Mouse (Mus musculus): ENCODE measurements around the gene Sh3gl1. TPM values are rescaled to one million over a fixed set of nuclear protein-coding genes. Genes with fewer than 3 reads are reported as not detected.

The Sh3gl1 gene
- total and polyA plus RNA-seq, 3 experiments = 41.0 to 78.4 TPM; not detected in 1

GRCm38 (mm10) chr17:56015293-56015692, 21.1 kb downstream of the Sh3gl1 start:
- Histone ChIP-seq H3K4me1 (ENCODE audit: control insufficient read depth in 1 of 2, insufficient read depth in 2 of 2, low read length in 2 of 2) (peaks cover 0 to 3% of the 10 kb centered on the region in 2 experiments; a peak in 2 of 4 replicates), H3K27me3 (ENCODE audit: control insufficient read depth in 1 of 2, insufficient read depth in 2 of 2, low read length in 2 of 2) (no peaks in the 10 kb centered on the region), H3K4me3 (ENCODE audit: control insufficient read depth in 1 of 2, insufficient read depth in 1 of 2, low read depth in 2 of 2, low read length in 2 of 2) (no peak overlapping the region), H3K9ac (ENCODE audit: control insufficient read depth, low read depth, low read length, poor library complexity, severe bottlenecking) (no peak overlapping the region), H3K36me3 (ENCODE audit: control insufficient read depth in 1 of 2, insufficient read depth in 2 of 2, low read length in 2 of 2) (peaks cover 0 to 3% of the 10 kb centered on the region in 2 experiments; a peak in 2 of 4 replicates), H3K27ac (ENCODE audit: control insufficient read depth, low read depth, low read length) (no peak overlapping the region), H3K9me3 (replicated peaks; ENCODE audit: insufficient read depth, low read length) (no peaks in the 10 kb centered on the region), H3K79me2 (ENCODE audit: control insufficient read depth, insufficient read depth, low read length, poor library complexity) (no peaks in the 10 kb centered on the region)
- peak; percentile 43; the same call in 1 of the 2 replicates for TF ChIP-seq POLR2AphosphoS2 (IDR thresholded peaks at IDR 0.05; ENCODE audit: low read length)
- no peak for TF ChIP-seq EP300 (IDR thresholded peaks at IDR 0.05; ENCODE audit: low read depth in 1 of 2, low read length in 2 of 2)
- peak; percentile 5 for DNase-seq (ENCODE audit: low read depth, low spot score)

- Histone ChIP-seq H3K9me3 (replicated peaks; ENCODE audit: insufficient read depth, low read length) (no peaks in the 10 kb centered on the region), H3K79me2 (ENCODE audit: control insufficient read depth, insufficient read depth, low read length, poor library complexity) (no peaks in the 10 kb centered on the region), H3K4me1 (ENCODE audit: control insufficient read depth in 1 of 2, insufficient read depth in 2 of 2, low read length in 2 of 2) (peaks cover 0 to 17% of the 10 kb centered on the region in 2 experiments; a peak in 2 of 4 replicates), H3K27me3 (ENCODE audit: control insufficient read depth in 1 of 2, insufficient read depth in 2 of 2, low read length in 2 of 2) (no peaks in the 10 kb centered on the region), H3K9ac (ENCODE audit: control insufficient read depth, low read depth, low read length, poor library complexity, severe bottlenecking) (no peak overlapping the region), H3K27ac (ENCODE audit: control insufficient read depth, low read depth, low read length) (no peak overlapping the region), H3K4me3 (ENCODE audit: control insufficient read depth in 1 of 2, insufficient read depth in 1 of 2, low read depth in 2 of 2, low read length in 2 of 2) (no peak overlapping the region), H3K36me3 (ENCODE audit: control insufficient read depth in 1 of 2, insufficient read depth in 2 of 2, low read length in 2 of 2) (peaks cover 0 to 8% of the 10 kb centered on the region in 2 experiments; a peak in 2 of 4 replicates)
- TF ChIP-seq ZNF384 (IDR thresholded peaks at IDR 0.05; ENCODE audit: low read depth, low read length) = no peak
- TF ChIP-seq MYB (IDR thresholded peaks at IDR 0.05; ENCODE audit: low read depth, low read length) = no peak
- TF ChIP-seq BHLHE40 (IDR thresholded peaks at IDR 0.05; ENCODE audit: borderline replicate concordance, low read depth, low read length) = no peak
- TF ChIP-seq MAZ (IDR thresholded peaks at IDR 0.05; ENCODE audit: low read depth, low read length) = no peak
- no peak for TF ChIP-seq TCF12 (IDR thresholded peaks at IDR 0.05; ENCODE audit: low read depth, low read length)
- DNase-seq (ENCODE audit: low read depth, low spot score) = no peak
Measured at GRCm38 (mm10) chr17:56011441-56011840, 25.0 kb downstream of the Sh3gl1 start.

- Histone ChIP-seq H3K36me3 (ENCODE audit: control insufficient read depth in 1 of 2, insufficient read depth in 2 of 2, low read length in 2 of 2) (peaks cover 0 to 8% of the 10 kb centered on the region in 2 experiments; a peak in 2 of 4 replicates), H3K9me3 (replicated peaks; ENCODE audit: insufficient read depth, low read length) (no peaks in the 10 kb centered on the region), H3K4me1 (ENCODE audit: control insufficient read depth in 1 of 2, insufficient read depth in 2 of 2, low read length in 2 of 2) (peaks cover 0 to 17% of the 10 kb centered on the region in 2 experiments; a peak in 2 of 4 replicates), H3K4me3 (ENCODE audit: control insufficient read depth in 1 of 2, insufficient read depth in 1 of 2, low read depth in 2 of 2, low read length in 2 of 2) (no peak overlapping the region), H3K9ac (ENCODE audit: control insufficient read depth, low read depth, low read length, poor library complexity, severe bottlenecking) (no peak overlapping the region), H3K79me2 (ENCODE audit: control insufficient read depth, insufficient read depth, low read length, poor library complexity) (no peaks in the 10 kb centered on the region), H3K27me3 (ENCODE audit: control insufficient read depth in 1 of 2, insufficient read depth in 2 of 2, low read length in 2 of 2) (no peaks in the 10 kb centered on the region), H3K27ac (ENCODE audit: control insufficient read depth, low read depth, low read length) (no peak overlapping the region)
- DNase-seq (ENCODE audit: low read depth, low spot score) = peak; percentile 73
- TF ChIP-seq GABPA (IDR thresholded peaks at IDR 0.05; ENCODE audit: low read depth, low read length) (no peak), RAD21 (IDR thresholded peaks at IDR 0.05; ENCODE audit: low read depth, low read length) (peak; percentile 46), SMC3 (IDR thresholded peaks at IDR 0.05; ENCODE audit: low read depth, low read length) (peak; percentile 84), CTCF (IDR thresholded peaks at IDR 0.05 in 2 of 3, conservative IDR thresholded peaks at IDR 0.05 in 1 of 3; ENCODE audit: control insufficient read depth in 1 of 3, insufficient read depth in 1 of 3, low read depth in 2 of 3, low read length in 3 of 3, poor library complexity in 1 of 3, severe bottlenecking in 1 of 3) (peak; percentile 89 to 99 (median 97))
Measured at GRCm38 (mm10) chr17:56010681-56011080, 25.8 kb downstream of the Sh3gl1 start.
